Mouse (Mus musculus): ENCODE results near the gene Gm3448. TPM values are rescaled to one million over a fixed set of nuclear protein-coding genes. Genes with fewer than 3 reads are reported as not detected.

The Gm3448 gene
- polyA plus RNA-seq, 1 experiment from 2014 or later: 5.4 TPM

- TF ChIP-seq CTCF (IDR thresholded peaks at IDR 0.05; ENCODE audit: low read depth): no peak
- no peak for TF ChIP-seq EP300 (IDR thresholded peaks at IDR 0.05; ENCODE audit: low read depth)
- 70% methylated on average over 8 of the region's 8 CpGs for WGBS (ENCODE audit: insufficient replicate concordance)
- no peak for ATAC-seq
These were observed 33.7 kb upstream of the Gm3448 start for GRCm38 (mm10) chr17:15075033-15075432.

GRCm38 (mm10) chr17:15072211-15072610 lies 30.9 kb upstream of the Gm3448 start:
- DNase-seq (no peak), ATAC-seq (no peak)
- no peaks in the 10 kb centered on the region for H3K9me3 ChIP-seq (ENCODE audit: low read length)
- TF ChIP-seq EP300 (IDR thresholded peaks at IDR 0.05; ENCODE audit: low read depth): no peak
- TF ChIP-seq CTCF (IDR thresholded peaks at IDR 0.05; ENCODE audit: low read depth): no peak
- 0 out of 2 replicates have a peak, but pooled peaks cover 2% of the 10 kb centered on the region for H3K36me3 ChIP-seq (replicated peaks; ENCODE audit: insufficient read depth, low read length)
- H3K4me1 ChIP-seq (ENCODE audit: insufficient read depth): peaks cover 15% of the 10 kb centered on the region
- H3K9ac ChIP-seq (replicated peaks): no peak overlapping the region
- H3K27ac ChIP-seq (ENCODE audit: low read depth): no peak overlapping the region
- H3K4me2 ChIP-seq (ENCODE audit: low read depth, low read length): no peak overlapping the region
- no peak overlapping the region for H3K4me3 ChIP-seq (ENCODE audit: low read depth, low read length)
- no peaks in the 10 kb centered on the region for H3K27me3 ChIP-seq (ENCODE audit: insufficient read depth, low read length)
- WGBS (ENCODE audit: insufficient replicate concordance): 79% methylated on average over 2 of the region's 2 CpGs

More at GRCm38 (mm10) chr17:15075033-15075432, 33.7 kb upstream of the Gm3448 start:
- no peak for DNase-seq
- H3K9me3 ChIP-seq (ENCODE audit: low read length): no peaks in the 10 kb centered on the region
- H3K9ac ChIP-seq (replicated peaks): no peak overlapping the region
- H3K36me3 ChIP-seq (replicated peaks; ENCODE audit: insufficient read depth, low read length): 0 out of 2 replicates have a peak, but pooled peaks cover 2% of the 10 kb centered on the region
- peaks cover 13% of the 10 kb centered on the region; the same call in 1 of the 2 replicates for H3K4me1 ChIP-seq (ENCODE audit: insufficient read depth)
- H3K27me3 ChIP-seq (ENCODE audit: insufficient read depth, low read length): no peaks in the 10 kb centered on the region
- no peak overlapping the region for H3K27ac ChIP-seq (ENCODE audit: low read depth)
- no peak overlapping the region for H3K4me3 ChIP-seq (ENCODE audit: low read depth, low read length)
- H3K4me2 ChIP-seq (ENCODE audit: low read depth, low read length): no peak overlapping the region

- no peak overlapping the region for H3K27ac ChIP-seq (ENCODE audit: low read depth)
- TF ChIP-seq CTCF (IDR thresholded peaks at IDR 0.05; ENCODE audit: low read depth) (no peak), EP300 (IDR thresholded peaks at IDR 0.05; ENCODE audit: low read depth) (no peak)
- H3K4me1 ChIP-seq (ENCODE audit: insufficient read depth): peaks cover 12% of the 10 kb centered on the region; the same call in 1 of the 2 replicates
- DNase-seq: no peak
- no peaks in the 10 kb centered on the region for H3K27me3 ChIP-seq (ENCODE audit: insufficient read depth, low read length)
- H3K36me3 ChIP-seq (replicated peaks; ENCODE audit: insufficient read depth, low read length): 0 out of 2 replicates have a peak, but pooled peaks cover 5% of the 10 kb centered on the region
- no peak overlapping the region for H3K4me3 ChIP-seq (ENCODE audit: low read depth, low read length)
- no peak overlapping the region for H3K9ac ChIP-seq (replicated peaks)
- no peak overlapping the region for H3K4me2 ChIP-seq (ENCODE audit: low read depth, low read length)
- whole genome bisulfite sequencing (ENCODE audit: insufficient replicate concordance): 27% methylated on average over 2 of the region's 2 CpGs
- ATAC-seq: peak; percentile 31; the same call in 1 of the 2 replicates
- H3K9me3 ChIP-seq (ENCODE audit: low read length): no peaks in the 10 kb centered on the region
These were observed 27.8 kb upstream of the Gm3448 start for GRCm38 (mm10) chr17:15069124-15069523.

- Histone ChIP-seq H3K9ac (replicated peaks) (no peak overlapping the region), H3K27ac (ENCODE audit: low read depth) (peak overlapping the region; percentile 44; the same call in 1 of the 2 replicates), H3K9me3 (ENCODE audit: low read length) (no peaks in the 10 kb centered on the region), H3K27me3 (ENCODE audit: insufficient read depth, low read length) (no peaks in the 10 kb centered on the region), H3K4me3 (ENCODE audit: low read depth, low read length) (no peak overlapping the region), H3K4me2 (ENCODE audit: low read depth, low read length) (no peak overlapping the region), H3K4me1 (ENCODE audit: insufficient read depth) (peaks cover 12% of the 10 kb centered on the region; the same call in 1 of the 2 replicates), H3K36me3 (replicated peaks; ENCODE audit: insufficient read depth, low read length) (0 out of 2 replicates have a peak, but pooled peaks cover 6% of the 10 kb centered on the region)
- WGBS (ENCODE audit: insufficient replicate concordance): 49% methylated on average over 8 of the region's 8 CpGs
- ATAC-seq (peak; percentile 74), DNase-seq (no peak)
- TF ChIP-seq CTCF (IDR thresholded peaks at IDR 0.05; ENCODE audit: low read depth) (no peak), EP300 (IDR thresholded peaks at IDR 0.05; ENCODE audit: low read depth) (no peak)
These were observed 26.9 kb upstream of the Gm3448 start for GRCm38 (mm10) chr17:15068040-15068792.

GRCm38 (mm10) chr17:15066911-15067310 lies 25.6 kb upstream of the Gm3448 start:
- H3K9ac ChIP-seq (replicated peaks): no peak overlapping the region
- peaks cover 12% of the 10 kb centered on the region; the same call in 1 of the 2 replicates for H3K4me1 ChIP-seq (ENCODE audit: insufficient read depth)
- H3K4me3 ChIP-seq (ENCODE audit: low read depth, low read length): no peak overlapping the region
- no peaks in the 10 kb centered on the region for H3K9me3 ChIP-seq (ENCODE audit: low read length)
- DNase-seq: no peak
- H3K4me2 ChIP-seq (ENCODE audit: low read depth, low read length): no peak overlapping the region
- peaks cover 12% of the 10 kb centered on the region; the same call in 1 of the 2 replicates for H3K36me3 ChIP-seq (replicated peaks; ENCODE audit: insufficient read depth, low read length)
- no peak for ATAC-seq
- no peaks in the 10 kb centered on the region for H3K27me3 ChIP-seq (ENCODE audit: insufficient read depth, low read length)
- TF ChIP-seq EP300 (IDR thresholded peaks at IDR 0.05; ENCODE audit: low read depth): no peak
- TF ChIP-seq CTCF (IDR thresholded peaks at IDR 0.05; ENCODE audit: low read depth): no peak
- 75% methylated on average over 1 of the region's 1 CpGs for WGBS (ENCODE audit: insufficient replicate concordance)
- no peak overlapping the region for H3K27ac ChIP-seq (ENCODE audit: low read depth)

GRCm38 (mm10) chr17:15066066-15066465 lies 24.7 kb upstream of the Gm3448 start:
- no peaks in the 10 kb centered on the region for H3K9me3 ChIP-seq (ENCODE audit: low read length)
- DNase-seq: no peak
- no peak overlapping the region for H3K4me3 ChIP-seq (ENCODE audit: low read depth, low read length)
- H3K4me2 ChIP-seq (ENCODE audit: low read depth, low read length): no peak overlapping the region
- H3K27ac ChIP-seq (ENCODE audit: low read depth): no peak overlapping the region
- ATAC-seq: no peak; the same call in 1 of the 2 replicates
- no peaks in the 10 kb centered on the region for H3K27me3 ChIP-seq (ENCODE audit: insufficient read depth, low read length)
- H3K36me3 ChIP-seq (replicated peaks; ENCODE audit: insufficient read depth, low read length): peaks cover 18% of the 10 kb centered on the region
- H3K9ac ChIP-seq (replicated peaks): no peak overlapping the region
- peaks cover 12% of the 10 kb centered on the region; the same call in 1 of the 2 replicates for H3K4me1 ChIP-seq (ENCODE audit: insufficient read depth)
- TF ChIP-seq CTCF (IDR thresholded peaks at IDR 0.05; ENCODE audit: low read depth) (no peak), EP300 (IDR thresholded peaks at IDR 0.05; ENCODE audit: low read depth) (no peak)
- WGBS (ENCODE audit: insufficient replicate concordance): 67% methylated on average over 6 of the region's 6 CpGs
